Mouse (Mus musculus) right cerebral cortex, postnatal 25 days (tissue): ENCODE data around the gene Psmd13.

Source experiments
- DNase-seq: peaks from one replicate; pipeline ENCODE4 v3.0.0; 2022

The Psmd13 gene

DNA sequence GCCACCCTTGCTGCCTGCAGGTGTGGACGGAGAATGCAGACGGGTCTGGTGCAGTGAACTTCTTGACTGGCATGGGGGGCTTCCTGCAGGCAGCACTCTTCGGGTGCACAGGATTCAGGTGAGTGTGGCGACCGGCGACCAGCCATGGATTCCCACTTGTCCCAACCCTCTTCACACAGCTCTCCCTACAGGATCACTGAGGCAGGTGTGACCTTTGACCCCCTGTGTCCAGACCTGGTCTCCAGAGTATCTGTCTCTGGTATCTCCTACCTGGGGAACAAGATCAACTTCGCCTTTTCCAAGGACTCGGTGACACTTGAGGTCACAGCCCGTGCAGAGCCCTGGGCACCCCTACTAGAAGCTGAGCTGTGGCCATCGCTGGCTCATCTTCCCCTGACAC is 64.5 kb downstream of the Psmd13 start:
- DNase-seq: no peak

GRCm38 (mm10) chr7:140946980-140947379 is 65.2 kb downstream of the Psmd13 start:
- DNase-seq: no peak

DNA sequence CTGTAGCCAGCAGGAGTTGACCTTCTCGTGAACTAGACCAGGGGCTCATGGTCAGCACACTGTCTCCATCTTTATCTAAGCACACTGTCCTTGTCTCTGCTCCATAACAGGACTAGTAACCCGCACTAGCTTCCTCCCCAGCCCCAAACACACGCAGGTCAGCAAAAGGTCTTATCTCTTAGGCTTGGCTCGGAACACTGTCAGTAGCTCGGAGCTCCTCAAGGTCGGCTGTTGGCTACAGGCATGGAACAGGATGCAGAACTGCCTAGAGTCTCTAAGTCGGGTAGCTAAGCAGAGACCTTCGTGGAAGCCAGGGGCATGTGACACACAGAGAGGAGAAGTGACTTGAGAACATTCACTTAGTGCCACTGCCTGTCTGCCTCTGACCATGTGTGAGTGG is 66.4 kb downstream of the Psmd13 start:
- no peak for DNase-seq
